Mouse (Mus musculus): Measurements from ENCODE around the gene Fbxw17.

DNA sequence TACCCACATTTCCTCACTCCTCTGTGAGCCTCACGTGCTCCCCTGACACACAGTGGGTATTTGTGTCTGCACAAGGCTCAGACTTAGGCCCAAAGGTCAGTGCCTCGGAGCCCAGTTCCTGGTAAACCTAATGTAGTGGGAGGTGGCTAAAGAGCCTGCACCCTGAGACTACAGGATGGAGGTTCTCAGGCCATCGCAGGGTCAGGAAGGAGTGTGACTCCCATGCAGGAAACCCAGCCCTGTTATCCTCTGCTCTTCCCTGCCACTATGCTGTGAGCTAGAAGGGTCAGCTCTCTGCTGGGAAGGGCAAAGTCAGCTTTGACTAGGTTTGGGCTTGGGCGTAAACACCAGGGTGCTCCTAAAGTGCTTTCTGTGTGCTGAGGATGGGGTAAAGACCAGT lies 9.0 kb downstream of the Fbxw17 start:
- no peak for TF ChIP-seq CTCF (IDR thresholded peaks at IDR 0.05; ENCODE audit: low read depth, low read length)
- TF ChIP-seq POLR2AphosphoS5 (IDR thresholded peaks at IDR 0.05; ENCODE audit: insufficient replicate concordance, low read depth, low read length), result no peak
- no peak for TF ChIP-seq GATA1 (IDR thresholded peaks at IDR 0.05; ENCODE audit: borderline replicate concordance, low read length)
- no peak for TF ChIP-seq TAL1 (conservative IDR thresholded peaks at IDR 0.05; ENCODE audit: low read depth, low read length)
